Mouse (Mus musculus): ENCODE measurements around the gene Fam155a. TPM values are rescaled to one million over a fixed set of nuclear protein-coding genes. Genes with fewer than 3 reads are reported as not detected.

Gene Fam155a
- polyA plus RNA-seq, 1 experiment, result not detected

GRCm38 (mm10) chr8:9157141-9157781, 613.7 kb downstream of the Fam155a start:
- Histone ChIP-seq H3K4me1 (ENCODE audit: control insufficient read depth, insufficient read depth, low read length) (peaks cover 6% of the 10 kb centered on the region; the same call in 1 of the 2 replicates), H3K27ac (ENCODE audit: insufficient read depth, low read depth, low read length) (no peak overlapping the region), H3K4me3 (ENCODE audit: insufficient read depth, low read depth, low read length) (no peak overlapping the region)
- TF ChIP-seq POLR2A (IDR thresholded peaks at IDR 0.05; ENCODE audit: insufficient read depth, low read depth, low read length), result no peak
- TF ChIP-seq CTCF (IDR thresholded peaks at IDR 0.05; ENCODE audit: insufficient read depth, low read depth, low read length), result no peak
- 51% methylated on average over 23 of the region's 23 CpGs for WGBS

Other genes with a start within 250 kb of the Fam155a start
- not detected in 2 replicates for gene Gm10217, start 93.1 kb upstream of the Fam155a start, polyA plus RNA-seq (2012; ENCODE audit: insufficient read depth, insufficient read length, low replicate concordance, missing spikeins)
- gene Lig4, start 206.5 kb upstream of the Fam155a start, polyA plus RNA-seq (2012; ENCODE audit: insufficient read depth, insufficient read length, low replicate concordance, missing spikeins), result not detected in 2 replicates
- gene Abhd13, start 206.5 kb upstream of the Fam155a start, polyA plus RNA-seq (2012; ENCODE audit: insufficient read depth, insufficient read length, low replicate concordance, missing spikeins), result not detected in 2 replicates
- not detected in 2 replicates for gene Tnfsf13b, start 235.3 kb upstream of the Fam155a start, polyA plus RNA-seq (2012; ENCODE audit: insufficient read depth, insufficient read length, low replicate concordance, missing spikeins)